Mouse (Mus musculus) gastrocnemius, postnatal 25 days (tissue): ENCODE results near the gene Olfr325. TPM values are rescaled to one million over a fixed set of nuclear protein-coding genes. Genes with fewer than 3 reads are reported as not detected.
"Not testable (repeated sequence)": the region's sequence is repeated elsewhere in the genome, so short reads cannot be mapped to it uniquely, and the experiment has no call there.

Experiments
- DNase-seq: peaks from one replicate; pipeline ENCODE4 v3.0.0; 2022
- long read RNA-seq, 2 experiments: library from polyadenylated mRNA; stranded (forward); transcript quantifications; one replicate each; pipeline ENCODE4 v2.0.0; 2021
- total RNA-seq, 2 experiments: library from RNA; stranded (reverse); gene quantifications; 1 replicate in 1 of 2; 2 replicates in 1 of 2; pipeline ENCODE4 v1.2.3; 2021

Gene Olfr325
- not detected for total RNA-seq
- long read RNA-seq, experiment 1: 0 reads
- long read RNA-seq, experiment 2: 0 reads

- no peak for DNase-seq
Observed at GRCm38 (mm10) chr11:58577430-58577829, at the start of gene Olfr325. Gene Olfr325, plus strand, starts transcription at chr11:58577730.

- DNase-seq: not testable (repeated sequence)
Observed at GRCm38 (mm10) chr11:58534736-58535135, 42.8 kb upstream of the Olfr325 start, which contains the start of gene Olfr330. Gene Olfr330, minus strand, starts transcription at chr11:58534836.

- no peak for DNase-seq
Observed at GRCm38 (mm10) chr11:58546322-58546721, 31.2 kb upstream of the Olfr325 start, which contains the start of gene Olfr329-ps. Gene Olfr329-ps, minus strand, starts transcription at chr11:58546422.

- DNase-seq: no peak
Observed at GRCm38 (mm10) chr11:58555536-58555935, 22.0 kb upstream of the Olfr325 start, which contains the start of gene Olfr328. Gene Olfr328, minus strand, starts transcription at chr11:58555636.

GRCm38 (mm10) chr11:58570405-58570804 is 7.1 kb upstream of the Olfr325 start, which contains the start of gene Olfr224:
Gene Olfr224, minus strand, starts transcription at chr11:58570553.
- DNase-seq: peak; percentile 15

GRCm38 (mm10) chr11:58578636-58579035 is 1.1 kb downstream of the Olfr325 start:
- DNase-seq: no peak

- DNase-seq: no peak
Observed at GRCm38 (mm10) chr11:58587898-58588348, 10.4 kb downstream of the Olfr325 start.

- no peak for DNase-seq
Observed at GRCm38 (mm10) chr11:58588620-58589250, 11.2 kb downstream of the Olfr325 start.

- no peak for DNase-seq
Observed at GRCm38 (mm10) chr11:58594814-58595213, 17.3 kb downstream of the Olfr325 start, which contains the start of gene Olfr324. Gene Olfr324, plus strand, starts transcription at chr11:58595114.

- DNase-seq: no peak
Observed at GRCm38 (mm10) chr11:58597837-58598236, 20.3 kb downstream of the Olfr325 start.

GRCm38 (mm10) chr11:58602062-58602461 is 24.5 kb downstream of the Olfr325 start:
- no peak for DNase-seq

GRCm38 (mm10) chr11:58602800-58603560 is 25.4 kb downstream of the Olfr325 start:
- DNase-seq: no peak

- DNase-seq: no peak
Observed at GRCm38 (mm10) chr11:58604688-58605087, 27.2 kb downstream of the Olfr325 start.

GRCm38 (mm10) chr11:58605228-58605627 is 27.7 kb downstream of the Olfr325 start:
- DNase-seq: no peak

GRCm38 (mm10) chr11:58606177-58606919 is 28.8 kb downstream of the Olfr325 start:
- DNase-seq: no peak

- no peak for DNase-seq
Observed at GRCm38 (mm10) chr11:58607030-58607429, 29.5 kb downstream of the Olfr325 start.

GRCm38 (mm10) chr11:58613359-58613758 is 35.8 kb downstream of the Olfr325 start:
- no peak for DNase-seq

- no peak for DNase-seq
Observed at GRCm38 (mm10) chr11:58614526-58614925, 37.0 kb downstream of the Olfr325 start.

GRCm38 (mm10) chr11:58615975-58616374 is 38.4 kb downstream of the Olfr325 start, which contains the start of gene 2210407C18Rik:
Gene 2210407C18Rik, minus strand, starts transcription at chr11:58616075.
- DNase-seq: no peak

- DNase-seq: no peak
Observed at GRCm38 (mm10) chr11:58618369-58618768, 40.8 kb downstream of the Olfr325 start.

- DNase-seq: no peak
Observed at GRCm38 (mm10) chr11:58618793-58619192, 41.3 kb downstream of the Olfr325 start.

GRCm38 (mm10) chr11:58626146-58626545 is 48.6 kb downstream of the Olfr325 start:
- no peak for DNase-seq
